ENCODE assay signal across 12 mouse cellular contexts in the genomic region with DNA sequence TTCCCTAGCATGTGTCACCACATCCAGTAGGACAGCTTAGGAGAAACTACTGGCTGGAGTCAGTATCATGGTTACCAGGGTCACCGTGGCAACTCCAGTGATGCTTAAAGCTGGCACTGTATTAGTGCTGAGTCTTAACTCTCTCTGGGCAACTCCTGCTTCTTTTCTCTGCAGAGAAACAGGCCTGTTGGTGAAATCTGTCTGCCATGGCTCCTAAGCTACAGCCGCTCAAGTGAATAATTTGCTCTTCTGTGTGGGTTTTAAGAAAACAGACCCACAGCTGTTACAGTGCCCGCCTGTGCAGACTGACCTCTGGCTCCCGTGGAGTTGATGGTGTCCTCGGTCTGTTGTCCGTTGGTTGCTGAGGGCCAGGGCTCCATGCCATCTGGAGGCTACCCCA.
DNase-seq lines count a peak whose midpoint lies in the region; ATAC-seq lines count a peak whose summit lies in the region.
"Had no signal": no experiment of that assay in that cellular context is flagged by ENCODE, and none has a peak within 500 bp of the region (broad histone marks: within the 10 kb centered on the region; RNA-seq: fewer than 3 reads in every experiment).

No protein-coding gene starts in this region.

- DNase-seq in cerebellum, postnatal 10 days: peak; percentile 38 to 72
- DNase-seq in cerebellum, postnatal 25 days: no peak
- peak; percentile 18 for DNase-seq in embryonic facial prominence, embryonic 14.5 days (ENCODE audit: low spot score)
- DNase-seq in neural tube, embryonic 10.5 days (ENCODE audit: extremely low spot score, low spot score): peak; percentile 34
- DNase-seq in thymus, postnatal 10 days (ENCODE audit: low spot score in 2 of 2): no peak
- DNase-seq in heart, postnatal 10 days: no peak
- no peak for DNase-seq in spleen, adult 12 weeks (ENCODE audit: low spot score)
- DNase-seq: lung, adult 2 months had no signal

- no peak overlapping the region for H3K27ac ChIP-seq in embryonic facial prominence, embryonic 14.5 days (replicated peaks; ENCODE audit: low read depth, low read length)
- H3K27ac ChIP-seq in hindbrain, embryonic 15.5 days (replicated peaks): peak overlapping the region; percentile 52
- H3K27ac ChIP-seq: intestine, embryonic 15.5 days; limb, embryonic 10.5 days had no signal

- no peak overlapping the region for H3K9ac ChIP-seq in embryonic facial prominence, embryonic 14.5 days (ENCODE audit: low read depth, low read length)
- H3K9ac ChIP-seq in hindbrain, embryonic 15.5 days: no peak overlapping the region
- H3K9ac ChIP-seq: intestine, embryonic 15.5 days had no signal

- no peaks in the 10 kb centered on the region for H3K4me1 ChIP-seq in embryonic facial prominence, embryonic 14.5 days (ENCODE audit: control insufficient read depth, insufficient read depth, low read length)
- H3K4me1 ChIP-seq in hindbrain, embryonic 15.5 days (replicated peaks): peaks cover 42% of the 10 kb centered on the region
- H3K4me1 ChIP-seq: intestine, embryonic 15.5 days had no signal

- H3K27me3 ChIP-seq in embryonic facial prominence, embryonic 14.5 days (replicated peaks; ENCODE audit: control insufficient read depth, insufficient read depth, low read length): no peaks in the 10 kb centered on the region
- H3K27me3 ChIP-seq in hindbrain, embryonic 15.5 days: no peaks in the 10 kb centered on the region
- H3K27me3 ChIP-seq: intestine, embryonic 15.5 days; Patski had no signal

- H3K4me2 ChIP-seq in embryonic facial prominence, embryonic 14.5 days (ENCODE audit: low read depth, low read length): no peak overlapping the region
- H3K4me2 ChIP-seq in hindbrain, embryonic 15.5 days: no peak overlapping the region
- H3K4me2 ChIP-seq: intestine, embryonic 15.5 days had no signal

- intact Hi-C loops in heart, postnatal 10 days (cut with DNase I): no loop called here

- 69% methylated on average over 6 of the region's 6 CpGs for WGBS in embryonic facial prominence, embryonic 14.5 days
- WGBS in hindbrain, embryonic 15.5 days: 24% methylated on average over 6 of the region's 6 CpGs

- H3K36me3 ChIP-seq in embryonic facial prominence, embryonic 14.5 days (ENCODE audit: control insufficient read depth, insufficient read depth, low read length): no peaks in the 10 kb centered on the region
- no peaks in the 10 kb centered on the region for H3K36me3 ChIP-seq in hindbrain, embryonic 15.5 days
- H3K36me3 ChIP-seq: intestine, embryonic 15.5 days; limb, embryonic 10.5 days had no signal

- H3K9me3 ChIP-seq in embryonic facial prominence, embryonic 14.5 days (ENCODE audit: control insufficient read depth, low read length): no peaks in the 10 kb centered on the region
- H3K9me3 ChIP-seq in hindbrain, embryonic 15.5 days: no peaks in the 10 kb centered on the region
- H3K9me3 ChIP-seq: intestine, embryonic 15.5 days; limb, embryonic 10.5 days had no signal

- no peak overlapping the region for H3K4me3 ChIP-seq in embryonic facial prominence, embryonic 14.5 days (ENCODE audit: low read depth, low read length)
- H3K4me3 ChIP-seq in hindbrain, embryonic 15.5 days: no peak overlapping the region
- H3K4me3 ChIP-seq: intestine, embryonic 15.5 days; limb, embryonic 10.5 days had no signal

- no peak; the same call in 1 of the 2 replicates for ATAC-seq in embryonic facial prominence, embryonic 14.5 days (ENCODE audit: low read depth)
- peak; percentile 90 for ATAC-seq in hindbrain, embryonic 15.5 days (ENCODE audit: low FRiP score, low read depth)
- ATAC-seq: intestine, embryonic 15.5 days; Patski had no signal

Comparison
In these comparisons a context has a peak if more than half of its experiments do, and no peak if none do; other contexts are left out.
1. DNase-seq: peak in cerebellum, postnatal 10 days (2 of 2), embryonic facial prominence, embryonic 14.5 days (single experiment) and neural tube, embryonic 10.5 days (single experiment); none in cerebellum, postnatal 25 days (0 of 2), thymus, postnatal 10 days (0 of 2), heart, postnatal 10 days (0 of 2) and spleen, adult 12 weeks (single experiment).